8 mouse cellular contexts compared by ENCODE assay signal in the genomic region with DNA sequence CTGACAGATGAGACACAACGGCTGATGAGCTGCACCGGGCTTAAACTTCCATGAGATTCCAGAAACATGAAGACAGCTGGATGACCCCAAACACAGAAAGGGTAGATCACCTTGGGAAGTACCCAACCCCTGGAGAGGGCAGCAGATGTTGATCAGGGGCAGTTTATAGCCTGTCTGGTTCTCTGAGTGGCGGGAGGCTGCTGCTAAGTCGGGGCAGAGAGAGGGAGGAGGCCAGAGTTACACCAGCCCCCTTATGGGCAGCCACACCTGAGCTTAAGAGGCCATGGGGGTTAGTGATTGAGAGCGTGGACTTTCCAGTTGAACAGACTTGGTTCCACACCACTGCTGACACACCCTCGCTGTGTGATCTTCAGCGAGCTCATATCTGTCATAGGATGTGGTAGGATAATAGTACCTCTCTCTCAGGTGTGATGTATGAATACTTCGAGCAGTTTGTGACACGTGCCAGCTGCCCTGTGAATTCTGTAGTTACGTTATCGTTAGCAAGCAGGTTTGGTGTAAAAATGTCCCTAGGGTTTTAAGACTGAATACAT. TPM values are rescaled to one million over a fixed set of nuclear protein-coding genes. Genes with fewer than 3 reads are reported as not detected.
DNase-seq lines count a peak whose midpoint lies in the region; ATAC-seq lines count a peak whose summit lies in the region.

No protein-coding gene starts in this region.

- intact Hi-C loops in heart, postnatal 14 days (cut with DNase I) = loop anchor here (2.0 kb wide), 1 partner anchor 36 kb away; no protein-coding TSS in a partner anchor

- peaks cover 6 to 9% of the 10 kb centered on the region in 2 experiments; a peak in 2 of 4 replicates for H3K4me1 ChIP-seq in heart, embryonic 14.5 days (ENCODE audit: control insufficient read depth in 2 of 2, insufficient read depth in 2 of 2, low read length in 2 of 2)
- peaks cover 27% of the 10 kb centered on the region for H3K4me1 ChIP-seq in embryonic facial prominence, embryonic 10.5 days
- peaks cover 9% of the 10 kb centered on the region for H3K4me1 ChIP-seq in hindbrain, embryonic 16.5 days (ENCODE audit: control insufficient read depth, insufficient read depth, low read depth, low read length)
- H3K4me1 ChIP-seq in midbrain, embryonic 15.5 days = peaks cover 17% of the 10 kb centered on the region

- ATAC-seq in heart, embryonic 14.5 days (ENCODE audit: insufficient number of reproducible peaks, insufficient read depth, low FRiP score, low read depth) = no peak
- no peak for ATAC-seq in hindbrain, embryonic 16.5 days
- ATAC-seq in midbrain, embryonic 15.5 days (replicated peaks) = no peak
- ATAC-seq in cerebellum, adult (ENCODE audit: insufficient number of reproducible peaks, low FRiP score, low TSS enrichment) = no peak

- no peaks in the 10 kb centered on the region for H3K27me3 ChIP-seq in heart, embryonic 14.5 days (ENCODE audit: control insufficient read depth, insufficient read depth, low read length)
- peaks cover 57% of the 10 kb centered on the region for H3K27me3 ChIP-seq in embryonic facial prominence, embryonic 10.5 days (replicated peaks; ENCODE audit: low read depth, poor library complexity, severe bottlenecking)
- H3K27me3 ChIP-seq in hindbrain, embryonic 16.5 days (replicated peaks; ENCODE audit: control insufficient read depth, insufficient read depth, low read length) = 0 out of 2 replicates have a peak, but pooled peaks cover 2% of the 10 kb centered on the region
- no peaks in the 10 kb centered on the region for H3K27me3 ChIP-seq in midbrain, embryonic 15.5 days (replicated peaks)

- H3K4me3 ChIP-seq in heart, embryonic 14.5 days (ENCODE audit: control insufficient read depth in 1 of 2, insufficient read depth in 1 of 2, low read depth in 1 of 2, low read length in 2 of 2) = peak overlapping the region in 1 of 2 experiments; percentile 78; a peak in 1 of 4 replicates
- peak overlapping the region; percentile 82 for H3K4me3 ChIP-seq in embryonic facial prominence, embryonic 10.5 days
- peak overlapping the region; percentile 89; the same call in 1 of the 2 replicates for H3K4me3 ChIP-seq in hindbrain, embryonic 16.5 days (ENCODE audit: low read length)
- H3K4me3 ChIP-seq in midbrain, embryonic 15.5 days = peak overlapping the region; percentile 89

- no peaks in the 10 kb centered on the region for H3K9me3 ChIP-seq in heart, embryonic 14.5 days (ENCODE audit: control insufficient read depth, low read length)
- no peaks in the 10 kb centered on the region for H3K9me3 ChIP-seq in embryonic facial prominence, embryonic 10.5 days
- H3K9me3 ChIP-seq in hindbrain, embryonic 16.5 days (ENCODE audit: control insufficient read depth, low read length) = no peaks in the 10 kb centered on the region
- H3K9me3 ChIP-seq in midbrain, embryonic 15.5 days = no peaks in the 10 kb centered on the region

- 73% methylated on average over 11 of the region's 11 CpGs for WGBS in heart, embryonic 14.5 days
- WGBS in embryonic facial prominence, embryonic 10.5 days = 71% methylated on average over 11 of the region's 11 CpGs
- WGBS in hindbrain, embryonic 16.5 days = 70% methylated on average over 11 of the region's 11 CpGs
- 71% methylated on average over 11 of the region's 11 CpGs for WGBS in midbrain, embryonic 15.5 days

- peak overlapping the region; percentile 92; the same call in 1 of the 2 replicates for H3K9ac ChIP-seq in heart, embryonic 14.5 days (ENCODE audit: low read length)
- H3K9ac ChIP-seq in hindbrain, embryonic 16.5 days (ENCODE audit: low read depth, low read length) = peak overlapping the region; percentile 84
- no peak overlapping the region for H3K9ac ChIP-seq in midbrain, embryonic 15.5 days

- H3K36me3 ChIP-seq in heart, embryonic 14.5 days (ENCODE audit: control insufficient read depth, insufficient read depth, low read length) = no peaks in the 10 kb centered on the region
- H3K36me3 ChIP-seq in embryonic facial prominence, embryonic 10.5 days (replicated peaks) = no peaks in the 10 kb centered on the region
- no peaks in the 10 kb centered on the region for H3K36me3 ChIP-seq in hindbrain, embryonic 16.5 days (ENCODE audit: control insufficient read depth, insufficient read depth, low read length)
- H3K36me3 ChIP-seq in midbrain, embryonic 15.5 days (replicated peaks) = no peaks in the 10 kb centered on the region

- no peak for DNase-seq in heart, postnatal 14 days
- no peak for DNase-seq in embryonic facial prominence, embryonic 10.5 days (ENCODE audit: low spot score)
- no peak for DNase-seq in ovary, postnatal 36 days (ENCODE audit: low spot score)
- DNase-seq in layer of hippocampus, postnatal 10 days (ENCODE audit: low spot score in 2 of 2) = no peak

- H3K27ac ChIP-seq in heart, embryonic 14.5 days (replicated peaks in 1 of 2; ENCODE audit: control insufficient read depth in 1 of 2, insufficient read depth in 1 of 2, low read depth in 2 of 2, low read length in 2 of 2) = no peak overlapping the region
- H3K27ac ChIP-seq in embryonic facial prominence, embryonic 10.5 days (replicated peaks) = no peak overlapping the region
- H3K27ac ChIP-seq in hindbrain, embryonic 16.5 days (ENCODE audit: low read depth, low read length) = no peak overlapping the region
- no peak overlapping the region for H3K27ac ChIP-seq in midbrain, embryonic 15.5 days

- H3K4me2 ChIP-seq in heart, embryonic 14.5 days (ENCODE audit: low read length) = peak overlapping the region; percentile 91; the same call in 1 of the 2 replicates
- peak overlapping the region; percentile 68 for H3K4me2 ChIP-seq in hindbrain, embryonic 16.5 days (ENCODE audit: low read length)
- peak overlapping the region; percentile 72 for H3K4me2 ChIP-seq in midbrain, embryonic 15.5 days

RNA-seq across cellular contexts. Expression of gene Ppp1r13b, which starts 1.2 kb away (rescaled TPM):
- polyA plus RNA-seq in heart, embryonic 14.5 days (2014; fragmentation: Nextera tagmentation; extraction: Ambion mirVana) = 15.4 and 15.5 TPM in 2 replicates
- total RNA-seq in heart, postnatal 14 days (2021) = 10 to 100 TPM; 21.1 to 21.5 TPM
- 4.1 and 5.1 TPM in 2 replicates for polyA plus RNA-seq in embryonic facial prominence, embryonic 10.5 days (2016; fragmentation: Nextera tagmentation; extraction: Ambion mirVana)
- polyA plus RNA-seq in hindbrain, embryonic 16.5 days (2015; fragmentation: Nextera tagmentation; extraction: Ambion mirVana) = 17.9 and 36.4 TPM in 2 replicates
- 40.4 and 41.8 TPM in 2 replicates for polyA plus RNA-seq in midbrain, embryonic 15.5 days (2015; fragmentation: Nextera tagmentation; extraction: Ambion mirVana)
- total RNA-seq in layer of hippocampus, postnatal 10 days (2021) = 10 to 100 TPM; 66.3 to 69.1 TPM

RNA-seq across cellular contexts. Expression of gene Atp5mpl, which starts 57.7 kb away (rescaled TPM):
- 1,909 and 2,053 TPM in 2 replicates for polyA plus RNA-seq in heart, embryonic 14.5 days (2014; fragmentation: Nextera tagmentation; extraction: Ambion mirVana)
- 1,000 to 10,000 TPM; 1,406 to 1,431 TPM for total RNA-seq in heart, postnatal 14 days (2021)
- polyA plus RNA-seq in embryonic facial prominence, embryonic 10.5 days (2016; fragmentation: Nextera tagmentation; extraction: Ambion mirVana) = 580 and 594 TPM in 2 replicates
- polyA plus RNA-seq in hindbrain, embryonic 16.5 days (2015; fragmentation: Nextera tagmentation; extraction: Ambion mirVana) = 694 and 757 TPM in 2 replicates
- 664 and 669 TPM in 2 replicates for polyA plus RNA-seq in midbrain, embryonic 15.5 days (2015; fragmentation: Nextera tagmentation; extraction: Ambion mirVana)
- 100 to 1,000 TPM; 458 to 498 TPM for total RNA-seq in layer of hippocampus, postnatal 10 days (2021)
